Mouse (Mus musculus): ENCODE measurements around the gene Tctex1d4.

The Tctex1d4 gene

DNA sequence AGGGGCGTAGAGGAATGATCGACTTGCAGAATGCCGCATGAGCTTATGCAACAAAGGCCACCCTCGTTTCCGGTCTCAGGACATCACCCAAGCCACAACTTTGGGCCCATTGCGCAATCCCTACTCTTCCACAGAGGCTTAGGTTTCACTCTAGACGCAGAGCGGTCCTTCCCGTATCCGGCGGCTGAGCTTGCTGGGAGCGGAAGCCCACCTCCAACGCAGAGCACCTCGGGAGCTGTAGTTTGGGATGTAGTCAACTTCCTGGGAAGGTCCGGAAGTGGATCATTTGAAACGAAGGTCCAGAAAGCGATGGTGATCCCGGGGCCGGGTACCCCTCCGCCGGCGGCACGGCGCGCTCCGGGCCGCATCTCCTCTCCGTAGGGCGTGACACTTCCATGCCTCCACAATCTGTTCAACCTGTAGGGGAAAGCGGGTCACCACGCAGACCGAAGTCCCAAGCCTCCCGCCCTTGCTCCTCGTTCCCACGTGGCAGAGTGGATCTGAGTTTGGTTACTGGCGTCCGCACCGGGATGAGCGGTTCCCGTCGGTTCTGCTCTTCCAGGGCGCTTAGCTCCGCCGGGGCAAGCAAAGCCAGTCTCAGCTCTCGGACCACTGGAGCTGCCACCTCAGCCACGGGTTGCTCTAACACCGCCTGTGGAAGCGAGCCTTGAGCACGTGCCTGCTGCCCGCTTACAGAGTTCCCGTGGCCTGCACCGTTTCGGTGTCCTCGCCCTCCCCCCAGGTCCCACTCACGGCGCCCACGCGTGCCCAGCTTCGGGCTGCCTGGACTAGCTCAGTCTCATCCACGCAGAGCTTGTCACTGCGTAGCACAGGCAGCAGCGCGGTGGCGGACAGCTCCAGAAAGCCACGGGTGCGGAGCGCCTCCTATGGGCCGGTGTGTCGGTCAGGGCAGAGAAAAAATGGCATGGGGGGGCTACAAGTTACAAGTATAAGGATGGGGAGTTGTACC lies 5.9 kb upstream of the Tctex1d4 start:
- DNase-seq = peak; percentile 98

DNA sequence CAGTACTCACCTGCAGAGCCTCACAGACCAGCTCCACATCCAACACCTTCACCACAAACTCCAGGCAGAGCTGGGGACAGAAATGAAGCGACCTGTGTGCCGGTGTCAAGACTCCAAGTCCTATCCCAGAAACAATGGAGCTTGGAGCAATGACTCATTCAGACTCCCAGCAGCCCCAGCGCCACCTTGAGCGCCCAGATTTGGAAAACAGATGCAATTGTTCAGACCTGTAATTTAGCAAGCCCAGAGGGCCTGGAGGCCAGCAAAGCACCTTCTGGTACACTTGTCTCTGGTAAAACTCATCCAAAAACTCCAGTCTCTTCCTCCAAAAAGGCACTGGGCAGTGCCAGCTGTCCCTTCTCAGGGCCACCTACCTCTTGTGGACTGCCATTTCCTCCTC lies 4.4 kb upstream of the Tctex1d4 start:
- no peak for DNase-seq

DNA sequence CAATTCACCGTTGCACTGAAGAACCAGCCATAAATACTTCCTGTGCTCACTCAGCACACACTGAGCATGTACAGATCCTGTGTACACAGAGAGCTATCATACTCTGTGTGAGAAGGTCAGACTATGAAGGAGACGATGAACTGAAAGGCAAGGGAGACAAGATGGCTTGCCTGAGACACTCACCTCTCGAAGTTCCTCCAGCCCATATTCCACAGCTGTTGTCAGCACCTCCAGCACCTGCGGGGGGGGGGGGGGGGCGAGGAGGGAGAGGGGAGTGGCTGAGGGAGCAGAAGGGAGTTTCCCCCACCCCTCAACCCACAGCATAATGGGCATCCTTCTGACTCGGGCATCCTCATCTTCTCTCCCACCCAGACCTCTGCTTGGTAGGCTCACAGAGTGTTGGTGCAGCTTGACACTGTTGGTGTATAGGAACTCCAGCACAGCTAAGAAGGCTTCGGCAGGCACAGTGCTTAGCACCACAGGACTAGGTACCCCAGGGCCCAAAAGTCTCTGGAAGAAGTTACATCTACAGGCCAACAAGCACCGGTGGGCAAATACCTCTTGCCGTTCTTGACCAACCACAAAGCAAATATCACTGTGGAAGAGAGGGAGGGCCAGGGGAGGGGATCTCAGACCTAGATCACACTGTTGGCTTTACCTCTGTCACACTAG lies 2.9 kb upstream of the Tctex1d4 start:
- DNase-seq = no peak

DNA sequence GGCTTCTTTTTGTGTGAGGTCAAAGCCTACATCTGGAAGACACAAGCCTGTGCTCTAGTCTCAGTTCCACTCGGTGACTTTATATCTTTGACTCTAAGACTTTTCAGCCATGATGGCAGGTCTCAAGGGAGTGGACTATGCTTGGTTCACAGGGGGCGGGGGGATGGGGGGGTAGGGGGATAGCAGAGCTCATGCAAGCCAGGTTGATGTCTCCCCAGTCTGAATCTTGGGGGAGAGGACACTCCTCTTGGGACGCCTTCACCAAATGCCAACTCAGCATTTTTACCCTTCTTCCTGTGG lies 2.4 kb upstream of the Tctex1d4 start:
- no peak for DNase-seq

DNA sequence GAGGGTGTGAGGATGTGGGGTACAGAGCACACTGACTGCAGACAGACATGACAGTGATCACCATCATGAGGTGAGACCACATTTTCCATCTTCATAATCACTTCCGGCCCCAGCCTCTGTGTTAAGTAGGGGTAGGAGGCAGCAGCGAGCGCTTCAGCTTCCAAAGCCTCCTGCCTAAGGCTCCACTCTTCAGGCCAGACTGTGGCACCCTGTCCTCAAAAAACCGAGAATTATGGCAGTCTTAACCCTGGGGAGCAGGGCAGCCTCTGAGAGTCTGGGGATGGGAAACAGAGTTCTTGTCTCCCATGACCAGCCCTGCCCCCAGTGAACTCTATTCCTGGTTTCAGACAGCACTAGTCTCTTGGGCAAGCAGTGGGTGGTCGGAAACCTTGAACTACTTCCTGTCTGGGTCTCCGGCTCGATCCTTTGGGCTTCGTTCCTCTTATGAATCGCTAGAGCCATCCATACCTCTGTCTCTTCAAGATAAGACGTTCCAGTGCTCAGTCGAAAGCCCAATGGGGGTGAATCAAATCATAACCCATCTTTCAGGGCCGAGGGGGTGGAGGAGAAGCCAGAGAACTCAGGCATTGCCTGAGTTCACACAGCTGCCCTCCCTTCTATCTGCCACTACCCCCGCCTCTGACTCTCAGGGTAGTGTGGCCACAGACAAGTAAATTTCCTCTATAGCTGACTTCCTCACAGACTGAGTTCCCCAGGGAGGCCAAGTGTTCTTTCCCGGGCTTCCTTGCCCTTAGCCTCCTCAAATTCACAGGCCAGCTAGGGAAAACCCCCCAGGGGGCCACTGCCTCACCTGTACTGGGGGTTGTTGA lies 1.9 kb upstream of the Tctex1d4 start:
- DNase-seq = peak; percentile 49

DNA sequence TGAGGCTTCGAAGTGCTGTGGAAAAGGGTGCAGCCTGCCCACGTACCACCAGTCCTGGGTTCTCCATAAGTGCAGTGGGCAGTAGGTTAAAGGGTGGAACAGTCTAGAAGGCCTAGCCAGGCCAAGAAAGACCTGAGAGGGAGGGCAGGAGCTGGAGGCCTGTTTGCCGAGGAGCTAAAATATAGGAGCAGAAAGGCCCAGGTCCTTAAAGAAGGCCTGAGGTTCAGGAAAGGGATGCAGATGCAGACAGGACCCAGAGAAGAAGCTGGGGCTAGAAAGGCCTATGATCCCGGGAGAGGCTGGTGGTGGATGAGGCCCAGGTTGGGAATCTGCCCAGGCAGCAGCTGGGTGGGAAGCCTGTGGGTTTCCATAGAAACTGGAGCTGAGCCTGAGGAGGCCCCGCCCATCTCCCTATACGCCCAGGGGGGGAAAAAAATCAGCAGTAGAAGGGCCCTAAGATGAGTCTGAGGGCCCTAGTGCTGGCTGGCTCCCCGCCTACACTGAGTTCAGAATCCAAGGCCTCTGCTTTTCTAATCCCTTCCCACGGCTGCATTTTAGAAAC lies 1.2 kb upstream of the Tctex1d4 start, which contains the start of gene Btbd19:
Gene Btbd19, minus strand, starts transcription at position 378 of the 562 bp plus-strand sequence.
- DNase-seq = peak; percentile 56

DNA sequence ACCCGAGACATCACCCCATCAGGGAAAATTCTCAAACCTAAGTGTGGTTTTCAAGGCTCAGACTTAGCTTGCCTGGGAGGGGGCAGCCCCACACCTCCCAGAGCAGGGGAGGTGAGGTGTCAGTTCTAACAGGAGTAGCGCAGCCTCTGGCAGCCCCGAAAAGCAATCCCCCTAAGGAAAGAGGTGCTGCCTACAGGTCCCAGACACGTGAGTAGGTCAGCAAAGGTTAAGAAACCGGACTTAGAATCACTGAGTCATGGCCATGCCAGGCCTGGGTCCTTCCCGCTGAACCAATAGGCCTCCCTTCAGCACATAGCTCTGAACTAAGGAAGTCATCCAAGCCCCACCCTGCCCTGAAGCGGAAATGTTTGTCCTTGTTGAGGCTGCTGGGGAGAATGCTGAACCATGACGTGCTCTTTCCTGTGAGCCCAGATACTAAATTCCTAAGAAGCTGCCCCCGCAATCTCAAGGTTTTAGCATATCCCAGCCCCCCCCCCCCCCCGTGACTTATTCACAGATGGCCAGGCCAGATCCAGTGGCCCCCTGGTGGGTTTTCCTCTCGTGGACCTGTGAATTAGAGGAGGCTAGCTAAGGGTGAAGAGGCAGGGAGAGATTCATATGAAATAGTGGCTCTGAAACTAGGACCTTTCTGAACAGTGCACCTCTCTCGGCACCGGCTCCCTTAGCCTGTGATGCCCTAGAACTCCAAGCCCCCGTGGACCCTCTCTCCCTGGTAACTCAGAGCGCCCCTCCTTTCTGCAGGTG lies 502 bp upstream of the Tctex1d4 start:
- DNase-seq = peak; percentile 84

DNA sequence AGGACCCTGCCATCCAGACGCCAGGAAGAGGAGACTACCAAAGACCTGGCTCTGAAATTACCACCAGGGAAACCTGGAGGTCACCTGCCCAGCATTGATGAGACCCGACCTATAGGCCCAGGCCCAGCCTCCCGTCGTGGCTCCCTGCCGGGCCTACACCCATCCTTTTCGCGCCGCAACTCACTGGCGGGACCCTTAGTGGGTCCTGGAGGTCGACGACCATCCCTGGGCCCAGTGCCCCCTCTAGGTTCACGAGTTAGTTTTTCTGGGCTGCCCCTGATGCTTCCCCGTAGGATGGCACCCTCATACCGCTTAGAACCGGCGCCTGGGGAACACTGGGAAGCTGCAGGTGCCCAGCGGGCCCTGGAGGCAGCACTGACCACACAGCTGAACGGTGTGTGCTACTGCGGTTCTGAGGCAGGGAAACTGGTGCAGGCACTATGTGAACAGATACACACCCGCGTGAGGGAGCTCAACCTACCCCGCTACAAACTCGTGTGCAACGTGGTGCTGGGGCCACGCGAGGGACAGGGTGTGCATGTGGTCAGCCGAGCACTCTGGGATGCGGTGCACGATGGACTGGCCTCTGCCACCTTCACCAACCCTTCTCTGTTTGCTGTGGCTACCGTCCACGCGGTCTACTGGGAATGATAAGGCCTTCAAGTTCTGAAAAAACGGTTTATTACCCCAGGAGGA lies 1.5 kb downstream of the Tctex1d4 start:
- DNase-seq = no peak

DNA sequence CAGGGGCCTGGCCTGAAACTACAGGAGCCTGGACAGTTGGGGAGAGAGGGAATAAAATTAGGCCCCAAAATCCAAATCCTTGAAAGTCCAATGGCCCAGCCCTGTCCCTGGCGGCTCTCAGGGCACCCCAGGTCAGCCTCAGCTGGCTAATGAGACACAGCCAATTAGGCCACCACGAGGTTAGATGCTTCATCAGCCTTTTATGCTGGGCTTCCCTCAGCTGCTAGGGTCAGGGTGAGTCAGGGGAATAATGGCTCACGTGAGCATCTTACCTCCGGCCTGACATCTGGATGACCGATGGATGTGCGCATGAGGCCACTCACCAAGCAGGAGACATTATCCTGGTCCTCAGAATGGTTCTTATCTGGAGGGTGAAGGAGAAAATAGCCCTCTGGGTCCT lies 4.2 kb downstream of the Tctex1d4 start:
- DNase-seq = peak; percentile 42

DNA sequence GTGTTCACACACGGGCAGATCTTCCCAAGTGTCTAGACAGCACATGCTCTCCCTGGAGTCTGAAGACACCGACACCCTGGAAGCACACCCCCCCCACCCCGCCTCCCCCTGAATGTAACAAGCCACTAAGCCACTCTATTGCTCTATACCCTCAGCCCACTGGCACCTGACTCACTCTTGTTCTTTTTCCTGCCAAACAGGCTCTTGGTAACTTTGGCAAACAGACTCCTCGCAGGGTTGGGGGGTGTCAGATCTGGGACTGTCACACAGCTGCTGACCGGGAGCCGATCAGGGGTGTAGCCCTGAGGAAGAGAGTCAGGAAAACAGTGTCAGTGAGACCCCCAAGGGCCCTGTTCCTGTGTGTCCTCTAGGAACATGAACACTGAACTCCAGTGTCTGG lies 4.6 kb downstream of the Tctex1d4 start:
- no peak for DNase-seq

DNA sequence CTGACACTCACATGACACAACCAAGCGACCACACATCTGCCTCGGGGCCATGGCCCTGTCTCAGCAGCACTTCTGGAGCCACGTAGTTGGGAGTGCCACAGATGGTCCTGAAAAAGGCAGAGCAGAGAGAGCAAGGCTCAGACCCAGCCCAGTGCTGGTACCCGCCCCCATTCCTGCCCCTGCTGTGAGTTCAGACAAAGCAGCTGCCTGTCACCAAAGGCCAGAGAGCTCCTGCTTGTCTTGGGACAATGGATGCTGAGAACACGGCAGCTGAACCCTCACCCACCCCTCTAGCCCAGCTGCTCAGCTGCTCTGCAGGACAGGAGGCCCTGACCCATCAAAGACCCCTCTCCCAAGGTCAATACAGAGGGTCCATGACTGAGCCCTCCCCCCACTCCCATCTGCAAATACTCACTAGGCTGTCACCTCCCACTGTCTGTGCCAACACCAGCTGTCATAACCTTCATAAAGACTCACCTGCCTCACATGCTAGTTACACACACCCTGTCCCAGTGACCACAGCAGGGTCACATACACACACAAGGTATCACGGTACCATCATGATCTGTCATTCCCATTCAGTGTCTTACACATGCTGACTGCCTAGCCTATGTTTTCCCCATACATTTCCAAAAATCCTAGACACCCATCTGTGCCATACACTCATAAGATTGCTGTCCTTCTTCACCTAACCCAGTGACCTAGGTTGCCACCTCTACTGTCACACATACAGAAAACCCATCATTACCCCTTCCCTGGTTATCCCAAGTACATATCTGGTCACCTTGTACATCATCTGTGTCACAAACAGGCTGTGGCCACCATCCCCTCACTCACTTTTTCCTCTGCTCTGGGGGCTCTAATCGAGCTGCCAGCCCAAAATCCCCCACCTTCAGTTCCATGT lies 5.5 kb downstream of the Tctex1d4 start:
- DNase-seq = no peak

DNA sequence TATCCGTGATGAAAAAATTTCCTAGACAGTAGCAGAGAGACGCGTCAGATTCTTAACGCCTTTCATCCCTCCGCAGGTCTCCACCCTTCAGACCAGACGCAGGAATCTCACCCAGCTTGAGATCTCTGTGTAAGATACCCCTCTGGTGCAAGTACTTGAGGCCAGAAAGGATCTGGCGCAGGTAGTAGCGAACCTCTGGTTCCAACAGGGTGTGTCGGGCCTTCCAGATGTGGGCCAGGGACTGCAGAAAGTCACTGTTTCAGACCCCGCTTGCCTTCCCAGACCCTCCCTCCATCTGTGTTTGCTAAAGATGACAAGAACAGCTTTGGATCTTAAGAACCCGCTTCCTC lies 6.2 kb downstream of the Tctex1d4 start:
- DNase-seq = no peak

DNA sequence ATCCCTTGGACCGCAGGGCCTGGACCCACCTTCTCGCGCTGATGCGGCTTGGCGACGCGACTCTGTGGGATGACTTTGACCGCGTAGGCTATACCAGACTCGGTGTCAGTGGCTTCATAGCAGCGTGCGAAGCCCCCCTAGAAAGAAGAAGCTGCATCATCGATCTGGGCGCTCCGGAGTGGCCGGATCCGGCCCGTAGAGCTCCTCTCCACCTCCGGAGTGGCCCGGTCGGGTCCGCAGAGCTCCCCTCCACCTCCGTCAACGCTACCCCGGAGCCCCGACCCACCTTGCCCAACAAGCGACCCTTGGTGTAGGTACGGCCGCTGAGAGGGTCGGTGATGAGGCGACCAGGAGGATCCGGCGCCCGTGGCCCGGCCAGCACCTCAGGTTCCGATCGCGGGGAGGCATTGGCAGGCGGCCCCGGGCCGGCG lies 6.8 kb downstream of the Tctex1d4 start:
- DNase-seq = no peak

DNA sequence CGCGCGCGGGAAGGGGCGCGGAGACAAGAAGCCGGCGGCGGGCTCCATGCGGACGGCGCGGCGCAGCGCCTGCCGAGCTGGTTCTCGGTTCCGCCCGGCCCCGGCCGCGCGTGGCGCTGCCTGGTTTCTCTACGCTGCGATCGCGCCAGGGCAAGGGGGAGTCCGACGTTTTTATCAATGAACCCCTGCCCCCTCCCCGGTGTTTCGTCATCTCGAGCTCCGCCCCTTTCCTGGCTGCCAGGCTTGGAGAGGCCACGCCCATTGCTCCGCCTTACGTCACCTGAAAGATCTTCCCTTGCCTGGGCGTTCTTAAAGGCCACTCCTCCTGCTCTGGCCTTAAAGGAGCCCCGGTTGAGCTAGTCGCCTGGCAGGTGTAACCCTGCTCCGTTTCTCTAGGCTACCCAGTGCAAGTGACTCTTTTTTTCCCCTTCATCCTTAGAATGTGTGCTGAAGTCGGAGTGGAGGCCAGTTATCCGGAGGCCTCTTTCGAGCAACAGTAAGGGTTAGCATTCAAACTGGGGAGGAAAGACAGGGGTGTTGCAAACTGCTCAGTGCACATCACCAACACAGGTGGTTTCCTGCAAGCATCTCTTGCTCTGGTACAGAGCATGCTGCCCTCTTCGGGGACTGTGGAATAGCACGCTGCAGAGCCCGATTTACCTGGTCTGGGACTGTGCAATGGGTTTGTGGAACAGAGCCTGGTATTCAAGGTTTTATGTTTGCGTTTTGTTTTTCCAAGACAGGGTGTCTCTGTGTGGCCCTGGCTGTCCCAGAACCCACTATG lies 7.4 kb downstream of the Tctex1d4 start, which contains the start of gene Plk3:
Gene Plk3, minus strand, starts transcription at position 147 of the 784 bp plus-strand sequence.
- DNase-seq = peak; percentile 98

DNA sequence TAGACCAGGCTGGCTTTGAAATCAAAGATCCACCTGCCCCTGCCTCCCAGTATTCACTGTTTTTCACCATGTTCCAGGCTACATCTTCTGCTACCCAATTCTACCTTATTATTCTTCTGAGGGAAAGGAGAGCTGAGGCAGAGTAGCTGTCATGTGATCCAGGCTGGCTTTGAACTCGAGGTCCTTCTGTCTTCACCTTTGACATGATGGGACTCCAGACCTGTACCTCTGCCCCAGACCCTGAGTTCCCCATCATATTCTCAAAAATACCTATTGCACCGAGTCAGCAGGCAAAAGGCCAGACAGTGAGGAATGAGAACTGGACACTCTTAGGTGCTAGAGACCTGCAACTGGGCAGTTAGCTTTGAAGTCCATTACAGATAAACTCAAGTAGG lies 8.0 kb downstream of the Tctex1d4 start:
- DNase-seq = peak; percentile 50

DNA sequence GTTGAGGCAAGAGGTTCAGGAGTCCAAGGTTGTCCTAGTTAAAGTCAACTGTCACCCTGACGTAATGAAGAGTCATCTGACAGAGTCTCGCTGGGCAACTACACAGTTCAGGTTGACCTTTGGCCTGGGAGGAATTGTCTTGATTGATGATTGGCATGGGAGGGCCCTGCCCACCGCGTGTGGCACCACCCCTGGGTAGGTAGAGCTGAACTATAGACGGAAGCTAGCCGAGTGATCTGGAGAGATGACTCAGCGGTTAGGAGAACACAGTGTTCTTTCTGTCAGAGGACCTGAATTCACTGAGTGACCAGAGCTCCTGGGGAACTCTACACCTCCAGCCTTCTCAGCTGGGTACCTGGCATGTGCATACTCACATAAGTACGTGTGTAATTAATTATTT lies 9.4 kb downstream of the Tctex1d4 start:
- peak; percentile 98 for DNase-seq

DNA sequence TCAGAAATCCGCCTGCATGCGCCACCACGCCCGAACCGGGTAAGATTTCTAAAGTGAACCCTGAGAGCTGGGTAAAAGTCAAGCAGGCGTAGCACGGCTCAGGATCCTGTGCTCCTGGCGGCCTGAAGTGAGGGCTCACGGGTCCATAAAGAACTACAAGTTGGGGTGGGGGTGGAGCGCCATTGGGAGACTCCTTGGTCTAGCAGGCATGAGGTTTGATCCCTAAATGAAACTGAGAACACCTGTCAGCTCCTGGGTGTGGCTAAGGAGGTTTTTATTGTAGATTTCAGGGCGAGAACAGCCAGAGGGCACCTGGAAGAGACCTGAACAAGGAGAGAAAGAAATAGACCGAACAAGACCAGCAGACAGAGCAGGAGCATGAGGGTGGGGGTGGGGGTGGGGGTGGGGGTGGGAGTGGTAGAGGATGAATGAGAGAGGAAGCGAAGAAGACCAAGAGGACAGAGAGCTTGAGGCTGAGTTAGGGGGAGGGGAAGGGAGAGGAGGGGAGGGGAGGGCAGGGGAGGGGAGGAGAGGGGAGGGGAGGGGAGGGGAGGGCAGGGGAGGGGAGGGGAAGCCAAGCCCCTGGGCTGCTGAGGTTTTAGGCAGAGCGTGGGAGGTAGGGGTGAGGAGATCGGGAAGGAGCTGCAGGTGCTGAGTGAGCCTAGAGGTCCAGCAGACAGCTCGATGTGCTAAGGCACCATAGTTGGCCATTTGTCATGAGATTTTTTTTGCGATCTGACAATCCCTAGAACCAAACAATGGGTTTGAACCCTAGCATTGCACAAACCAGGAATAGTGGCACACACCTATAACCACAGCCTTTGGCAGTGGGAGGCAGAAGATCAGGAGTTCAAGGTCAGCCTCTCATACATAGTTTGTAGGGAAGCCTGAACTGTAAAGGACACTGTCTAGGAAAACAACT lies 12.0 kb downstream of the Tctex1d4 start:
- DNase-seq = no peak

DNA sequence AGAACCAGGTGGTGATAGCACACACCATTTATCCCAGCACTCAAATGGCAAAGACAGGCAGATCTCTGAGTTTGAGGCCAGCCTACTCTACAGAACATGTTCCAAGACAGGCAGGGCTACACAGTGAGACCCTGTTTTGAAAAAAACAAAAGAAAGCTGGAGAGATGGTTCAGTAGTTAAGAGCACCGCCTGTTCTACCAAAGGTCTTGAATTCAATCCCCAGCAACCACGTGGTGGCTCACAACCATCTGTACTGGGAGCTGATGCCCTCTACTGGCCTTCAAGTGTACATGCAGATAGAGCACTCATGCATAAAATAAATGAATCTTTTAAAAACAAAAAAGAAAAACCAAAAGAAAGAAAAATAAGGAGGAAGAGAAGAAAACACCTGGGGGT lies 12.6 kb downstream of the Tctex1d4 start:
- DNase-seq = peak; percentile 81

DNA sequence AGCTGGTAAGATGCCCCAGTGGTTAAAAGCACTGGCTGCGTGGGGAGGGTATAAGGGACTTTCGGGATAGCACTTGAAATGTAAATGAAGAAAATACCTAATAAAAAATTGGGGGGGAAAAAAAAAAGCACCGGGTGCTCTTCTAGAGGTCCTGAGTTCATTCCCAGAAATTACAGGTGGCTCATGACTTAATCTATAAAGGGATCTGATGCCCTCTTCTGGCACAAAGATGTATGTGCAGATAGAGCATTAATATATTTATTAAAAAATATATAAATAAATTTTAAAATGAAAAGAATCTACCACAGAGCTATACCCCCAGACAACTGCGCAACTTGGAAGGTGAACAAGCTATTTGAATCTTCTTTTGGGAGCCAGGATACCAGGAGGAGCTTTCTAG lies 14.0 kb downstream of the Tctex1d4 start:
- no peak for DNase-seq
